Mouse (Mus musculus): Measurements from ENCODE around the gene Taar9. TPM values are rescaled to one million over a fixed set of nuclear protein-coding genes. Genes with fewer than 3 reads are reported as not detected.
"Not testable (repeated sequence)": the region's sequence is repeated elsewhere in the genome, so short reads cannot be mapped to it uniquely, and the experiment has no call there.

The Taar9 gene
- total RNA-seq, 2 experiments from 2014 or later: not detected

- no peak for ATAC-seq (replicated peaks; ENCODE audit: low FRiP score, poor library complexity, severe bottlenecking)
These were observed 23.4 kb downstream of the Taar9 start for GRCm38 (mm10) chr10:24085936-24086335.

GRCm38 (mm10) chr10:24080166-24080565, 29.2 kb downstream of the Taar9 start:
- ATAC-seq (replicated peaks; ENCODE audit: low FRiP score, poor library complexity, severe bottlenecking): no peak

GRCm38 (mm10) chr10:24076200-24076599, 33.1 kb downstream of the Taar9 start, which contains the start of gene Taar8a:
Taar8a (plus strand) TSS chr10:24076500.
- ATAC-seq (replicated peaks; ENCODE audit: low FRiP score, poor library complexity, severe bottlenecking): not testable (repeated sequence)

DNA sequence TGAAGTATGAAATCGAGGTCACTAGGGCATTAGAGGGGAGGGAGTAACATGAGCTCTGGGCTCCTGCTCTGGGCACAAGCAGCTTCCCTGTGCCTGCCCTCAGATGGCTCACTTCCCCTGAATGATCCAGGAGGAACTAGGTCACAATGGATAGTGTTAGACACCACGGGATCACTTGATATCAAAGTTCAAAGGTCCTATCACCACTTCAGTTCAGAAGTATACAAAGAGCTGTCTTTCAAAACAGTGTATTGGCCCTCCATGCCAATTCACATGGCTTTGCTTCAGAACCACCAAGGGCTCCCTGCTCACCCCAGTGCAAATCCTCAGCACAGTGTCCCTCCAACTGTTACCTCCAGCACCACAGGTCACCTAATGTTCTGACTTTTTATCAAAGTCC, 34.6 kb downstream of the Taar9 start:
- ATAC-seq (replicated peaks; ENCODE audit: low FRiP score, poor library complexity, severe bottlenecking): not testable (repeated sequence)

DNA sequence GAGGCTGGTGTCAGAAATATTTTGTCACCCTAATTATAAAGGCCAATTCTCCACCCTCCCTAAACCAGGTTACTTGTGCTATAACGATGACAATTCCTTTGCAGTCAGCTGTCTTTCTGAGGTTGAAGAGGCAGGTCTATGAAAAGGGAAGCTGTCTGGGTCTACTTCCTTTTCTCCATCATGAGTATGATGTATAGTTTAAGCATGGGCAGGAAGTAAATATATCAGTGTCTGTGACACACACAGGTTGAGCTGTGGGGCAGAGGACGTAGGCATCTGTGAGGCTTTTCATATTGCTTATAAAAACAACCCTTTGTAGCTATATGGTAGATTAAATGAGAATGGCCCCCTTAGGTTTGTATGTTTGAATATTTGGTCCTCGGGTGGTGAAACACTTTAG, 50.3 kb downstream of the Taar9 start:
- ATAC-seq (replicated peaks; ENCODE audit: low FRiP score, poor library complexity, severe bottlenecking): no peak

Other genes with a start within 250 kb of the Taar9 start
- gene Vnn1, start 214.8 kb downstream of the Taar9 start, total RNA-seq (2015; ENCODE audit: low replicate concordance): not detected in 2 replicates
- gene Vnn1, start 214.8 kb downstream of the Taar9 start, total RNA-seq (2017; ENCODE audit: low replicate concordance): not detected in 2 replicates
- not detected in 2 replicates for gene Taar1, start 189.2 kb downstream of the Taar9 start, total RNA-seq (2015; ENCODE audit: low replicate concordance)
- not detected in 2 replicates for gene Taar1, start 189.2 kb downstream of the Taar9 start, total RNA-seq (2017; ENCODE audit: low replicate concordance)
- gene Taar2, start 171.0 kb downstream of the Taar9 start, total RNA-seq (2015; ENCODE audit: low replicate concordance): not detected in 2 replicates
- not detected in 2 replicates for gene Taar2, start 171.0 kb downstream of the Taar9 start, total RNA-seq (2017; ENCODE audit: low replicate concordance)
- not detected in 2 replicates for gene Taar3, start 160.0 kb downstream of the Taar9 start, total RNA-seq (2015; ENCODE audit: low replicate concordance)
- not detected in 2 replicates for gene Taar3, start 160.0 kb downstream of the Taar9 start, total RNA-seq (2017; ENCODE audit: low replicate concordance)
- gene Taar4, start 149.0 kb downstream of the Taar9 start, total RNA-seq (2015; ENCODE audit: low replicate concordance): not detected in 2 replicates
- gene Taar4, start 149.0 kb downstream of the Taar9 start, total RNA-seq (2017; ENCODE audit: low replicate concordance): not detected in 2 replicates
- not detected in 2 replicates for gene Taar5, start 138.8 kb downstream of the Taar9 start, total RNA-seq (2015; ENCODE audit: low replicate concordance)
- gene Taar5, start 138.8 kb downstream of the Taar9 start, total RNA-seq (2017; ENCODE audit: low replicate concordance): not detected in 2 replicates
- not detected in 2 replicates for gene Taar6, start 123.9 kb downstream of the Taar9 start, total RNA-seq (2015; ENCODE audit: low replicate concordance)
- gene Taar6, start 123.9 kb downstream of the Taar9 start, total RNA-seq (2017; ENCODE audit: low replicate concordance): not detected in 2 replicates
- gene Taar7a, start 116.1 kb downstream of the Taar9 start, total RNA-seq (2015; ENCODE audit: low replicate concordance): not detected in 2 replicates
- gene Taar7a, start 116.1 kb downstream of the Taar9 start, total RNA-seq (2017; ENCODE audit: low replicate concordance): not detected in 2 replicates
- gene Taar7b, start 109.6 kb downstream of the Taar9 start, total RNA-seq (2015; ENCODE audit: low replicate concordance): not detected in 2 replicates
- gene Taar7b, start 109.6 kb downstream of the Taar9 start, total RNA-seq (2017; ENCODE audit: low replicate concordance): not detected in 2 replicates
- gene Taar7d, start 82.3 kb downstream of the Taar9 start, total RNA-seq (2015; ENCODE audit: low replicate concordance): not detected in 2 replicates
- gene Taar7d, start 82.3 kb downstream of the Taar9 start, total RNA-seq (2017; ENCODE audit: low replicate concordance): not detected in 2 replicates
- not detected in 2 replicates for gene Taar7e, start 71.9 kb downstream of the Taar9 start, total RNA-seq (2015; ENCODE audit: low replicate concordance)
- gene Taar7e, start 71.9 kb downstream of the Taar9 start, total RNA-seq (2017; ENCODE audit: low replicate concordance): not detected in 2 replicates
- not detected in 2 replicates for gene Taar7f, start 60.0 kb downstream of the Taar9 start, total RNA-seq (2015; ENCODE audit: low replicate concordance)
- not detected in 2 replicates for gene Taar7f, start 60.0 kb downstream of the Taar9 start, total RNA-seq (2017; ENCODE audit: low replicate concordance)
- not detected in 2 replicates for gene Taar8a, start 33.0 kb downstream of the Taar9 start, total RNA-seq (2015; ENCODE audit: low replicate concordance)
- not detected in 2 replicates for gene Taar8a, start 33.0 kb downstream of the Taar9 start, total RNA-seq (2017; ENCODE audit: low replicate concordance)
- gene Taar8b, start 17.2 kb downstream of the Taar9 start, total RNA-seq (2015; ENCODE audit: low replicate concordance): not detected in 2 replicates
- gene Taar8b, start 17.2 kb downstream of the Taar9 start, total RNA-seq (2017; ENCODE audit: low replicate concordance): not detected in 2 replicates
- not detected in 2 replicates for gene Taar8c, start 7.6 kb downstream of the Taar9 start, total RNA-seq (2015; ENCODE audit: low replicate concordance)
- not detected in 2 replicates for gene Taar8c, start 7.6 kb downstream of the Taar9 start, total RNA-seq (2017; ENCODE audit: low replicate concordance)
- gene Stx7, start 39.8 kb upstream of the Taar9 start, total RNA-seq (2015; ENCODE audit: low replicate concordance): 25.1 and 25.4 TPM in 2 replicates
- 23.7 and 25.3 TPM in 2 replicates for gene Stx7, start 39.8 kb upstream of the Taar9 start, total RNA-seq (2017; ENCODE audit: low replicate concordance)
- not detected in 2 replicates for gene Moxd1, start 114.0 kb upstream of the Taar9 start, total RNA-seq (2015; ENCODE audit: low replicate concordance)
- not detected in 2 replicates for gene Moxd1, start 114.0 kb upstream of the Taar9 start, total RNA-seq (2017; ENCODE audit: low replicate concordance)

Data from erythroblast, adult 5-6 weeks (primary cell).